Mouse (Mus musculus): ENCODE results near the gene Slc25a11.

Slc25a11 gene

DNA sequence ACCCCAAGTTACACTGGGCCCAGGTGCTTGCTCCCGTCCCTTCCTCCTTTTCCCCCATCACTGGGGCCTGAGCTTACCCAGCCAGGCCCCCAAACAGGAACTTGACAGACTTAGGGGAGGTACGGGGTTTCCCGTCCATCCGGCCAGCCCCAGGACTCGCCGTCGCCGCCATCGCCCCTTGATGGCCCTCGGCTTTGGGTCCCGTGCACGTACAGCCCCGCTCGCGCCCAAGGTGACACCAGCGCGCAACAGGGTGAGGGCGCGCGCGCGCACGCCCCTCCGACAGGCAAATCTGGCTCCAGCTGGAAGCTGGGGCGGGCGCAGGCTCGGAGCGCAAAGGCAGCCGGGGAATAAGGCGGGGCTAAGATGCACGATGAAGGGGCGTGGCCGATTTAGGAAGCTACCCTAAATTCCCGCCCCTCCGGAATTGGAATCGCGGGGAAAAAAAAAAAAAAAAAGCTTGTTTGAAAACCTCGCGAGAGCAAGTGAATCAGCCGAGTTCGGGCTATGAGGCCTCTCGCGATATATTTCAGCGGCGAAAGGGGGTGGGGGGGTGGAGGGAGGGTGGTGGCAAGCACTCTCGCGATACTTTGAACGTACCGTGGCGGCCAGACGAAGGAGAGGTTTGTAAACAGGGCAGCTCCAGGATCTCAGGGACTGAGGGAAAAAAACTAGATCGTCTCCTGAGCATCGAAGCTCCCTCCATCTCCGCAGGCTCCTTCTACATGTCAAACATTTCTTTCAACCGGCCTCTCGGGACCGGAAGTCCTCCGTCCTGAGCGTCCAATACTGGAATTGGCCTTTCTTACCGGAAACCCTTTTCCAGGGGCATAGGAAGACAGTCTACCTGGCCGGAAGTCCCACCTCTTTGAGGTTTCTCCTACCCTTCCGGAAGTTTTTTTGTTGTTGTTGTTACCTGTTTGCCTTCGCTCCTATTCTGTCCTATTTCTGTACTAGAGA, at the start of gene Slc25a11, which contains the start of gene Rnf167:
Gene Slc25a11, minus strand, starts transcription at position 789 of the 960 bp plus-strand sequence.
Gene Rnf167, plus strand, starts transcription at position 545 of the 960 bp plus-strand sequence.
- TF ChIP-seq GATA4 (IDR thresholded peaks at IDR 0.05; ENCODE audit: insufficient replicate concordance, low read length): peak; percentile 36; the same call in 1 of the 2 replicates

DNA sequence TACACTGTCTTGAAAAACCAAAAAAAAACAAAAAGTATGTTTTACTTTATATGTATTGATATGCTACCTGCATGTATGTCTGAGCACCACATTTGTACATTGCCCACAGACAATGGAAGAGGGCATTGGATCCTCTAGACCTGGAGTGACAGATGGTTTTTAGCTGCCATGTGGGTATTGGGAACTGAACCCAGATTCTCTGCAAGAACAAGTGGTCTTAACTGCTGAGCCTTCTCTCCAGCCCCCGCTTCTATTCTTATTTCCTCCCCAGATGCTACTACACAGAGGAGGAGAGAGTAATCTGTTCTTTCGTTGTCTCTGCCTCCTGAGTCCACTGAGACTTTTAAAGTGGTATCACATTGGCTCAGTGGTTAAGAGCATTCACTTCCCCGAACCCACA, 46.2 kb upstream of the Slc25a11 start:
- no peak for TF ChIP-seq GATA4 (IDR thresholded peaks at IDR 0.05; ENCODE audit: insufficient replicate concordance, low read length)

- TF ChIP-seq GATA4 (IDR thresholded peaks at IDR 0.05; ENCODE audit: insufficient replicate concordance, low read length): no peak
Observed at GRCm38 (mm10) chr11:70689578-70689977, 42.3 kb upstream of the Slc25a11 start.

GRCm38 (mm10) chr11:70688372-70688771, 41.1 kb upstream of the Slc25a11 start:
- no peak for TF ChIP-seq GATA4 (IDR thresholded peaks at IDR 0.05; ENCODE audit: insufficient replicate concordance, low read length)

GRCm38 (mm10) chr11:70687601-70688199, 40.4 kb upstream of the Slc25a11 start, which contains the start of gene Camta2:
Gene Camta2 (minus strand): TSS chr11:70688105.
- no peak for TF ChIP-seq GATA4 (IDR thresholded peaks at IDR 0.05; ENCODE audit: insufficient replicate concordance, low read length)

DNA sequence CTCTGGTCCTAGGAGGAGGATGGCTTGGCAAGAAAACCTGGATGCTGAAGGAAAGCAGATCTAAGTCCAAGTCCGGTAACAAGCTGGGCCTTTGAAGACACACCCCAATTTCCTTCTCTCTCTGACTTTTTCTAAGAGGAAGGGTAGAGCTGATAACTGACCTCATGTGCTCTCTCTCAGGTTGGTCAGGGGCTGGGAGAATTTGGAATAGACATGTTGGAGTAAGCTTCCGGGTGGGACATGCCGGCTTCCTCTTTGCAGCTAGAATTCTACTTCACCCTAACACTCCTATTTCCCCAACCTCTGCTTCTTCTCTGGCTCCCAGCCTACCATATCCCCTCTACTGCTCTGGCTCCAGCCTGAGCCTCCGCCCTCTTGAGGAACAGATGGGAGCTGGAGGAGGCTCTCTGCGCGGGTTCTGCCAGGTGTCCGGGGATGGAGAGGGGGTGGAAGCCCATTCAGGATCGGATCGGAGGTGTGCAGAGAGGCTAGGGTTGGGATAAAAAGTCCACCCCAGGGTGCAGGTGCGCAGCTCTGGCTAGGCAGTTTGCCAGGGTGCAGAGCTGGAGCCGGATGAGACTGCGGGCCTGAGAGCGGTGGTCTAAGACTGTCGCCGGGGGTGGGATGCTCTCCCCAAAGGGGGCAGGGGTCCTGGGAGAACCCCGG, 39.8 kb upstream of the Slc25a11 start:
- TF ChIP-seq GATA4 (IDR thresholded peaks at IDR 0.05; ENCODE audit: insufficient replicate concordance, low read length): no peak

DNA sequence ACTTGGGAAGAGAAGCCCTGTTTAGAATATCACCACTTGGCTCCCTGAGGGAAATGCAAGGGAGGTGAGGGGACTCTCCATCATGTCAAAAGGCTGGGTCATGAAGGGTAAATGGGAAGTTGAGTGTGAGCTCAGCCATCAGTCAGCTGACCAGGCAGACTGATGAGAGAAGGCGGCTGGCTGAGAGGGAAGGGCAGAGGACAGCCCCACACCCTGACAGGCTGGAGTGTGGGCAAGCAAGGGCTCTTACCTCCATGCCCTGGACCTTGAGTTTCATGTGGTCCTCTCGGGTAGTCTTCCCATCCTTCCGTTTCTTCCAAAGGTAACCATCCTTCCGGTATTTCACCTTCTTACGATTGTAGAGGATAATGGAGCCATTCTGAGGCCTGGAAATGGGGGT, 36.4 kb upstream of the Slc25a11 start:
- TF ChIP-seq GATA4 (IDR thresholded peaks at IDR 0.05; ENCODE audit: insufficient replicate concordance, low read length): no peak

- TF ChIP-seq GATA4 (IDR thresholded peaks at IDR 0.05; ENCODE audit: insufficient replicate concordance, low read length): no peak
Observed at GRCm38 (mm10) chr11:70681897-70682581, 34.8 kb upstream of the Slc25a11 start.

GRCm38 (mm10) chr11:70681170-70681569, 33.9 kb upstream of the Slc25a11 start:
- no peak for TF ChIP-seq GATA4 (IDR thresholded peaks at IDR 0.05; ENCODE audit: insufficient replicate concordance, low read length)

DNA sequence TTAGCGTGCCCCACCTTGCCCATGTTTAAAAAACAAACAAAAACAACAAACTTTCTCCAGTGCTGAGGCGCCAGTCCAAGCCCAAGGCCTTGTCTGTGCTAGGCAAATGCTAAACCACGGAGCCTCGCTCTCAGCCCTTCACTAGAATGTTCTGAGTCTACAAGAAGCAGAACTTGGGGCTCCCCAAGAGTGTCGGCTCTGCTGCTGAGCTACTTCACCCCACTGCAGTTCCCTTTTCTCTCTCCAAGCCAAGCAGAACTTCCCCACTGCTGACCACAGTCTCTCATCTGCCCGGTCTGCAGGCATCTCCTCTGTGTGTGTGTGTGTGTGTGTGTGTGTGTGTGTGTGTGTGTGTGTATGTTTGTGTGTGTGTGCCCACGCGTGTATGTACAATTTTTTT, 32.6 kb upstream of the Slc25a11 start:
- no peak for TF ChIP-seq GATA4 (IDR thresholded peaks at IDR 0.05; ENCODE audit: insufficient replicate concordance, low read length)

GRCm38 (mm10) chr11:70679361-70679760, 32.1 kb upstream of the Slc25a11 start:
- no peak for TF ChIP-seq GATA4 (IDR thresholded peaks at IDR 0.05; ENCODE audit: insufficient replicate concordance, low read length)

- no peak for TF ChIP-seq GATA4 (IDR thresholded peaks at IDR 0.05; ENCODE audit: insufficient replicate concordance, low read length)
Observed at GRCm38 (mm10) chr11:70678576-70678975, 31.3 kb upstream of the Slc25a11 start.

GRCm38 (mm10) chr11:70678092-70678491, 30.8 kb upstream of the Slc25a11 start:
- no peak for TF ChIP-seq GATA4 (IDR thresholded peaks at IDR 0.05; ENCODE audit: insufficient replicate concordance, low read length)

DNA sequence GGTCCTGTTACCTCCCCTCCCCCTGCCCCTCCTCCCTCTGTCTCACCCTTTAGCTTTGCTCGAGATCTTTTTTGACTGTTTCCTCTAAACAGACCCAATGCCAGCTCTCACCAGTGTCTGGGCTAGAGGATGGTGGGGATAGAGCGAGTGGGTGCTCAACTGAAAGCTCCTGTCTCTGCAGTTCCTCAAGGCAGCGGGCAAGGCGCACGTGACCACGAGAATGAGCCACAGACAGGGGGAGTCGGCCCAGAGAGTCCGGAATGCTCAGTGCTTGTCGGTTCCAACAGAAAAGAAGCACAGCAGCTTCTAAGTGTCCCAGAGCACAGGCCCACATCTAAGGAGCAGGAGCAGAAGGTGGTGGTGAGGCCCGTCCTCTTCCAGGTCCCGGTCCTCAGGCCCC, 27.2 kb upstream of the Slc25a11 start:
- no peak for TF ChIP-seq GATA4 (IDR thresholded peaks at IDR 0.05; ENCODE audit: insufficient replicate concordance, low read length)

GRCm38 (mm10) chr11:70674014-70674413, 26.7 kb upstream of the Slc25a11 start:
- no peak for TF ChIP-seq GATA4 (IDR thresholded peaks at IDR 0.05; ENCODE audit: insufficient replicate concordance, low read length)
